Mouse (Mus musculus) limb, embryonic 12.5 days (tissue): Measurements from ENCODE around the gene Rnpc3. TPM values are rescaled to one million over a fixed set of nuclear protein-coding genes. Genes with fewer than 3 reads are reported as not detected.
"Not testable (repeated sequence)": the region's sequence is repeated elsewhere in the genome, so short reads cannot be mapped to it uniquely, and the experiment has no call there.

ENCODE experiments used
- ATAC-seq: fragments of 200-750 bp; cut with Nextera tagmentation; 2 replicates; pipeline ENCODE4 v1.8.0; 2017; ENCODE audit warnings: low read depth, moderate TSS enrichment; ENCODE audit not compliant: insufficient number of reproducible peaks, insufficient read depth, low FRiP score, low TSS enrichment
- H3K27ac ChIP-seq: fragments of 300-500 bp; sonication (generic); 2 replicates; pipeline ENCODE4 v1.5.1; 2016; ENCODE audit warnings: mild to moderate bottlenecking, moderate library complexity
- H3K27me3 ChIP-seq: fragments of 300-500 bp; sonication (generic); 2 replicates; pipeline ENCODE4 v1.6.1; 2016; ENCODE audit warnings: mild to moderate bottlenecking, moderate library complexity
- H3K36me3 ChIP-seq: fragments of 300-500 bp; sonication (generic); 2 replicates; pipeline ENCODE4 v1.6.1; 2016; ENCODE audit warnings: mild to moderate bottlenecking, moderate library complexity
- H3K4me1 ChIP-seq: fragments of 300-500 bp; sonication (generic); replicated peaks from 2 replicates; pipeline ENCODE4 v1.6.1; 2016
- H3K4me2 ChIP-seq: fragments of 300-500 bp; sonication (generic); 2 replicates; pipeline ENCODE4 v1.6.1; 2016; ENCODE audit warnings: mild to moderate bottlenecking, moderate library complexity
- H3K4me3 ChIP-seq: fragments of 300-500 bp; sonication (generic); replicated peaks from 2 replicates; pipeline ENCODE4 v1.5.1; 2016; ENCODE audit warnings: mild to moderate bottlenecking
- H3K9ac ChIP-seq: fragments of 300-500 bp; sonication (generic); replicated peaks from 2 replicates; pipeline ENCODE4 v1.6.1; 2016; ENCODE audit warnings: mild to moderate bottlenecking, moderate library complexity
- H3K9me3 ChIP-seq: fragments of 300-500 bp; sonication (generic); 2 replicates; pipeline ENCODE4 v1.6.1; 2016; ENCODE audit warnings: mild to moderate bottlenecking, moderate library complexity
- WGBS: fragments of 180-500 bp; shearing (Covaris S2); methylation state at CpG from one replicate; pipeline ENCODE4 v1.1.7; 2016; 5-methylcytosine and 5-hydroxymethylcytosine counted together
- polyA plus RNA-seq: library from polyadenylated mRNA; unstranded; fragments of >200 nt; fragmentation: Nextera tagmentation; extraction: Ambion mirVana; gene quantifications from 2 replicates; pipeline ENCODE4 v1.2.1, GENCODE M21; 2016

Rnpc3 gene
- polyA plus RNA-seq = 42.2 and 46.3 TPM in 2 replicates

DNA sequence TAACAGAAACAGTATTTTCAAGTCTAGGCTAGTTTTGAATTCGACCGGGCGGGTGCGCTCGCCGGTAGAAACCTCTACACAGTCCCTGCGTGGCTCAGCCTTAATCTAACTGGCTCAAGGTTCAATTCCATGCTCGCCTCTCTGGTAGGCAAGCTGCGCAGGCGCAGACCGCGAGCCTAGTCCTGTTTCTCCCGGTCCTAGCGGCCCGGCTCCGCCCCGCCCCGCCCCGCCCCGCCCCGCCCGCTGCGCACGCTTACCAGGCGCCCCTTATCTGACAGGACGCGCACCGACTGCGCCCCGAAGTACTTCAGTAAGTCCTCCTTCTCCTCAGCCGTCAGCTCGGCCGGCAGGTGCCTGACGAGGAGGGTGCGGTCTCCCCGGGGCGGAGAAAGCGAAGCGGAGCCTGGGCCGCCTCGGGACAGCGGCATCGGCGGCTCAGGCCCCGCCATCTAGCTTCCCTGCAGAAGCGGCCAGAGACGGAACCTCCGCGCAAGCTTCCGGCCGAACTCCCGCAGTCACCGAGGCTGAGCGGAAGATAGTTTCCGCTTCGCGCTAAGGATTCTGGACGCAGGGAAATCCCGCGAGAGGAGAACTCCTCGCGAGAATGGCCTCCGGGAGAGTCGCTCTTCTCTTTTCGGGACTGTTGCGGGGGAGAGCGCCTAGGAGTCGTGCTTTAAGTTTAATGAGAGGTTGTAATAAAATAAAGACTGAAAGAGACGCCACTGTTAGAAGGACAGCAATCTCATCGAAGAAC, at the start of gene Rnpc3:
Rnpc3 (minus strand) TSS at position 544 of the 754 bp plus-strand sequence.
- ATAC-seq = peak; percentile 97
- Histone ChIP-seq H3K36me3 (peaks cover 11% of the 10 kb centered on the region), H3K27me3 (no peaks in the 10 kb centered on the region), H3K4me1 (peaks cover 6% of the 10 kb centered on the region), H3K9me3 (no peaks in the 10 kb centered on the region), H3K4me2 (peak within 1 kb of the TSS; percentile 68), H3K9ac (peak within 1 kb of the TSS; percentile 86), H3K4me3 (peak within 1 kb of the TSS; percentile 71), H3K27ac (peak within 1 kb of the TSS; percentile 100)
- under 1% methylated on average over 61 of the region's 70 CpGs for WGBS

DNA sequence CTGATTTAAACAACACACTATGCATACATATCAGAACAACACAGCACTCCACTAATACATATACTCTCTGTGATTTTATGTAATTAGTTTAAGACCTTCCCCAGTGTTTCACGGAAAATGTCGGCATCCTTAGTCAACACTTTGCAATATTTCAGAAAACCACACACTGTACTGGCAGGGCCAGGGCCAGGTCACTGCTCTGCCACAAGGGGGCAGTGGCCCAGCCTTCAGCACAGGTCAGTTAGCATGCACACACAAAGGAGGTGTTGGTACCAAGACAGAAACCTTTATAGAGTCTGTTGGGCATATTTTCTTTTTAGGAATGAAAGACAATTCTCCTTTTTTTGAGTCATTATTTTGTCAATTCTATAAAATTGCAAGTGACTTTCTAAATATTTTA, 27.0 kb upstream of the Rnpc3 start:
- Histone ChIP-seq H3K36me3 (no peaks in the 10 kb centered on the region), H3K4me1 (no peaks in the 10 kb centered on the region), H3K4me2 (no peak overlapping the region), H3K9me3 (no peaks in the 10 kb centered on the region), H3K9ac (no peak overlapping the region), H3K27me3 (no peaks in the 10 kb centered on the region), H3K27ac (no peak overlapping the region), H3K4me3 (no peak overlapping the region)
- ATAC-seq = 0 out of 2 replicates have a peak, but pooled peaks have one; percentile 57
- 66% methylated on average over 2 of the region's 2 CpGs for WGBS

DNA sequence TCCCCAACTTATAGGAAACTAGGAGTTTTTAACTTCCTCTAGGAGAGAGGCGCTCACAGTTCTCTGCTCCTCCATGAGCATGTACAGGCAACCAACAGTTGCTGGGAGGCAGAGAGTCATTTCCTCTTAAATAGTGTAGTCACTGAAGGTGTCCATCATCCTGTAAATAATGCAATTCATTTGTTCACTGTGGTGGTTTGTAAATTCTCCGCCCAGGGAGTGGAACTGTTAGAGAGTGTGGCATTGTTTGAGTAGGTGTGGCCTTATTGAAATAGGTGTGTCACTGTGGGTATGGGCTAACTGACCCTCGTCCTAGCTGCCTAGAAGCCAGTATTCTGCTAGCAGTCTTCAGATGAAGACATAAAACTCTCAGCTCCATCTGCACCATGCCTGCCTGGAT, 24.4 kb upstream of the Rnpc3 start:
- no peak overlapping the region for H3K27ac ChIP-seq
- H3K4me1 ChIP-seq = no peaks in the 10 kb centered on the region
- ATAC-seq = no peak
- no peaks in the 10 kb centered on the region for H3K9me3 ChIP-seq
- H3K4me2 ChIP-seq = no peak overlapping the region
- H3K4me3 ChIP-seq = no peak overlapping the region
- no peak overlapping the region for H3K9ac ChIP-seq
- WGBS = 81% methylated on average over 3 of the region's 3 CpGs
- H3K27me3 ChIP-seq = no peaks in the 10 kb centered on the region
- no peaks in the 10 kb centered on the region for H3K36me3 ChIP-seq

DNA sequence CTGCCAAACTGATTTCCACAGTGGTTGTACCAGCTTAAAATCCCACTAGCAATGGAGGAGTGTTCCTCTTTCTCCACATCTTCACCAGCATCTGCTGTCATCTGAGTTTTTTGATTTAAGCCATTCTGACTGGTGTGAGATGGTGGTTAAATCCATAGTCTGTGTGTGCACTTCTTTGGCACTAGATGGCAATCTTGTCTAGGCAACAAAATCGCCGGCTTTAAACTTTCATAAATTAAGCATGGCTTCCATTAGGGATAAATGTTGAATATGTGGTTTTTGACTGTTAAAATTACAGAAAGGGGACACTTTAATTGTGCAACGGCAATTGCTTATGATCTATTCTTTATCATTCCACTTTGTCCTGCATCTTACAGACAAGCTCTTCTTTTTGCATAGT, 21.4 kb upstream of the Rnpc3 start:
- not testable (repeated sequence) for H3K27ac ChIP-seq, H3K36me3 ChIP-seq, H3K9me3 ChIP-seq, H3K4me2 ChIP-seq, H3K9ac ChIP-seq, H3K4me3 ChIP-seq, H3K4me1 ChIP-seq, ATAC-seq, H3K27me3 ChIP-seq
- 46% methylated on average over 3 of the region's 3 CpGs for WGBS

DNA sequence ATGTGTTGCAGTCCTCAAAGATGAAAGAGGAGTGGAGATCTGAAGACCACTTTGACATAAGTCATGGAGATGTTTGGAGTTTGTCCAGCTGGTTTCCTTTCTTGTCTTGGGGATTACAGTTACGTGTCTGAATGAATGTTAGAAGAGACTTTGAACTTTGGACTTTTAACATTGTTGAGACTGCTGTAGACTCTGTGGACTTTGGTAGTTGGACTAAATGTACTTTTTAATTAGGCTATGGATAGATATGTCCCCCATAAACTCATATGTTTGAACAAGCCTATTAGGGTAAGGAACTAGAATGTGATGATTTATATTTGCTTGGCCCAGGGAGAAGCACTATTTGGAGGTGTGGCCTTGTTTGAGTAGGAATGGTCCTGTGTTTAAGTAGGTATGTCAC, 9.6 kb upstream of the Rnpc3 start:
- H3K36me3 ChIP-seq = no peaks in the 10 kb centered on the region
- H3K4me3 ChIP-seq = no peak overlapping the region
- no peak overlapping the region for H3K4me2 ChIP-seq
- H3K27me3 ChIP-seq = no peaks in the 10 kb centered on the region
- no peak overlapping the region for H3K9ac ChIP-seq
- no peaks in the 10 kb centered on the region for H3K9me3 ChIP-seq
- no peak overlapping the region for H3K27ac ChIP-seq
- 97% methylated on average over 1 of the region's 1 CpGs for WGBS
- H3K4me1 ChIP-seq = no peaks in the 10 kb centered on the region
- ATAC-seq = no peak

DNA sequence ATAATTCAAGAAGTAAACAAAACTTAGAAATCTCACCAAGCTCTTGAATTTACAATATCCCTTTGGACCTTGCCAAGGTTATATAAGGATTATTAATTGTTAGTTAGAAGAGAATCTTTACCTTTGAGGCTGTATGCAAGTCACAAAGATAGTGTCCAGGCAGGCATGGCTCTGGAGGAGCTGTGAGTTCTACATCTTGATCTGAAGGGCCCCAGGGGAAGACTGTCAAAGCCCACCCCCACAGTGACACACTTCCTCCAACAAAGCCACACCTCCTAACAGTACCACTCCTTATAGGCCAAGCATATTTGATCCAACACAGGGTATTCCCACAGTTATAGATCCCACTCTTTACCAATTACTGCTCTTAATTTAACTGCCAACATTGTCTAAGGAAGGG, 4.3 kb upstream of the Rnpc3 start:
- Histone ChIP-seq H3K9me3 (no peaks in the 10 kb centered on the region), H3K27me3 (no peaks in the 10 kb centered on the region), H3K4me2 (no peak overlapping the region), H3K4me3 (no peak overlapping the region), H3K27ac (no peak overlapping the region), H3K36me3 (no peaks in the 10 kb centered on the region), H3K9ac (no peak overlapping the region), H3K4me1 (peaks cover 6% of the 10 kb centered on the region; the same call in 1 of the 2 replicates)
- no peak for ATAC-seq

DNA sequence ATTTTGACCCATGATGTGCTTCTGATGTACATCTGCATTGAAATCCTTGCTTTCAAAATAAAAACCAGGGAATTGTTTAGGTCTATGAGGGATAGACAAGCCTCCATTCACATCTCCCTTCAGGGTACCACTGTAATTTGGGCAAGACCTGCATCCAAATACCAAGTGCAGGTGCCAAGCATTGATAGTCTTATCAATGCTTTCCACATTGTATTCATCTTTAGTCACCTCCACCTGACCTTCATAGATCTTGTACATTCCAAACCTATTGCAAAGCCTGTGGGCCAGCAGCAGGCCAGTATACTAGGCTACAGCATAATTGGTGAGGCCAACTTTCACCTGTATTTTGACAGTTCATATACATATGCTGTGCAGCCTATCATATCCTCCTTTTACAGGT, 1.7 kb upstream of the Rnpc3 start:
- ATAC-seq = no peak
- Histone ChIP-seq H3K4me2 (peak overlapping the region; percentile 68; the same call in 1 of the 2 replicates), H3K36me3 (peaks cover 6% of the 10 kb centered on the region; the same call in 1 of the 2 replicates), H3K27ac (no peak overlapping the region), H3K4me1 (peaks cover 6% of the 10 kb centered on the region), H3K9me3 (no peaks in the 10 kb centered on the region), H3K9ac (no peak overlapping the region), H3K27me3 (no peaks in the 10 kb centered on the region), H3K4me3 (no peak overlapping the region)

DNA sequence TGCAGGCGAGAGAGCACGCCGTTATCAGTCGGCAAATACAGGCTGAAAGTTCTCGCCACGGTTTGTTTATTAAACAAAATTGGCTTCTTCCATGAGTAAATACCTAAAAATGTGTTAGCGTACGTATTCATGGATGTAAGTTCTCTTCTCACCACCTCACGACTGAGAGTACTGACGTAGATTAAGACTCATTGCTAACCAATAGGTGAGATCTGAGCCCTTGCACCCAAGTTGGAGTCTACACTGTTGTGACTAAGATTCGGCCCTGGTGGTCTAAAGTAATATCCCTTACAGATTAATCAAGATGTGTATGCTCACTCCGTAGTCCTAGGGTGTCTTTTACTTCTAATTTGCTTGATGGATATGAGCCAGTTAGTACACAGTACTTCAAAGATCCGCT, 615 bp upstream of the Rnpc3 start:
- Histone ChIP-seq H3K4me1 (peaks cover 6% of the 10 kb centered on the region), H3K4me3 (peak overlapping the region; percentile 71), H3K4me2 (peak overlapping the region; percentile 68), H3K36me3 (peaks cover 11% of the 10 kb centered on the region), H3K27ac (peak overlapping the region; percentile 100), H3K27me3 (no peaks in the 10 kb centered on the region), H3K9me3 (no peaks in the 10 kb centered on the region), H3K9ac (peak overlapping the region; percentile 86)
- no peak for ATAC-seq
- 19% methylated on average over 13 of the region's 13 CpGs for WGBS

DNA sequence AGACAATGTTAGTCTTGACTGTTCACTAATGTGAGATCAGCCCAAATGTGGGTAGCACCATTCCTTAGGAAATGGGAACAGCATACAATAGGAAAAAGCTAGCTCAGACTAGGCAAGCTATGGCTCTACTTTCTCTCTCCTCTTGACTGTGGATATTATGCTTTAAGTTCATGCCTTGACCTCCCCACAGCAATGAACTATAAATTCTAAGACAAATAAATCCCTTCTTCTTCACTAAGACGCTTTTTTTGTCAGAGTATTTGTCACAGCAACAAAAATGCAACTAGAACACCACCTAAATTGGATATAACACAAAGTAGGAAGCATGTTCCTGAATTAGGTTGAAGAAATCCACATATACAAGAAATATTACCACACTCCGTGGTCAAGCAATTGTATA, 23.4 kb downstream of the Rnpc3 start, which contains the start of gene Amy1:
Amy1 (minus strand) TSS at position 101 of the 400 bp plus-strand sequence.
- Histone ChIP-seq H3K27me3 (no peaks in the 10 kb centered on the region), H3K4me2 (no peak within 1 kb of the TSS), H3K9me3 (no peaks in the 10 kb centered on the region), H3K9ac (no peak within 1 kb of the TSS), H3K4me3 (no peak within 1 kb of the TSS), H3K4me1 (no peaks in the 10 kb centered on the region), H3K27ac (no peak within 1 kb of the TSS), H3K36me3 (peaks cover 37% of the 10 kb centered on the region)
- WGBS = 96% methylated on average over 2 of the region's 2 CpGs
- ATAC-seq = no peak

DNA sequence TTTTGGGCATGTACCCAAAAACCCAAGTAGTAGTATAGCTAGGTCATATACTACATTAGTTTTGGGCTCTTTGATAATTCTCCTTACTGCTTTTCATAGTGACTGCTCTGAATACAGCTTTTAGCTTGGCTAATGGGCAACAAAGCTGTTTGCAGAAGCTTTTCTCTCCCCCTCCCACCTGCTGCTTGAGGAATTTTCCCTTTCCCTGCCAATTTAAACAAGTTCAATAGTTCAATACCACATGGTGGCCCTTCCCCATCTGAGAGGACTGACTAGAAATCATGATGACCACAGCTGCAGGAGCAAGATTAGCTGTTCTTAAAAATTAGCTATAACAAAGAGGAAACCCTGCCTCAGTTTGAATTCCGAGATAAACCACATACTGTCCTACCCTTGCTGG, 39.1 kb downstream of the Rnpc3 start:
- H3K4me2 ChIP-seq = no peak overlapping the region
- no peaks in the 10 kb centered on the region for H3K27me3 ChIP-seq
- ATAC-seq = no peak
- H3K9me3 ChIP-seq = no peaks in the 10 kb centered on the region
- H3K27ac ChIP-seq = no peak overlapping the region
- H3K9ac ChIP-seq = no peak overlapping the region
- WGBS = 74% methylated on average over 1 of the region's 1 CpGs
- H3K36me3 ChIP-seq = peaks cover 4% of the 10 kb centered on the region
- H3K4me3 ChIP-seq = no peak overlapping the region
- H3K4me1 ChIP-seq = no peaks in the 10 kb centered on the region

DNA sequence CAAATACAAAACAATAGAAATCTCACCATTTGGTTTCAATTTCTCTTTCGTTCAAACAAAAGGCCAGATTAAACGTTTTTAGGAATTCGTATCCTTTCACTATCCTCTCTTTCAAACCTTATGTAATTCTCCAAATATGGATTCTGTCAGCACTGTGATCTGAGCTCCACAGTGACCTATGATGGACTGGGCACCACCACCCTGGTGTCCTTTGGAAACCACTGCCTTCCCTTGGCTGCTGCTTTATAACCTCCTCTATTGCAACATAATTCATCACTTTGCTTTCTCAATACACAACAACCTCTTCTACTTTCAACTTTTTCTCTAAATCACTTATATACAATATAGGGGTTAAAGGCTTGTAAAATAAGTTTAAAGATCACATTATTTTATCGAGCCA, 55.4 kb downstream of the Rnpc3 start:
- H3K4me1 ChIP-seq = no peaks in the 10 kb centered on the region
- no peak overlapping the region for H3K4me2 ChIP-seq
- no peaks in the 10 kb centered on the region for H3K36me3 ChIP-seq
- H3K27ac ChIP-seq = no peak overlapping the region
- H3K9me3 ChIP-seq = no peaks in the 10 kb centered on the region
- no peaks in the 10 kb centered on the region for H3K27me3 ChIP-seq
- H3K9ac ChIP-seq = no peak overlapping the region
- WGBS = 80% methylated on average over 4 of the region's 4 CpGs
- no peak overlapping the region for H3K4me3 ChIP-seq
- ATAC-seq = no peak

DNA sequence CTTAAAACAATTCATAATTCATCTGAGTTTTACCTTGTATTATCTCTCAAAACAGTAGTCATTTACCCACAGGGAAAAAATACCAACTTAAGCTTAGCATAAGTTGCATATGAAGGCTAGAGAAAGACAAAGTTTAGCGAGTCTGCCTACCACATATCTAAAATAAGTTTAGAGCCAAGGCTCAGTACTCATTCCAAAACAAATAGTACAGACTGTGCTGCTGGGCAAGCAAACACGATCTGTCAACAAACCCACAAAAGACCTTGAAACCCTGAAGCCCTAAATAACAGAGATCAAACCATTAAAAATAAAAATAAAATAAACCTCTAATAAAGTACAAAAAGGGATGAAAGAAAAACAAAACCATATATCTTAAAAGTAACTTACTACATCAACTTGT, 55.8 kb downstream of the Rnpc3 start:
- no peaks in the 10 kb centered on the region for H3K36me3 ChIP-seq
- H3K9ac ChIP-seq = no peak overlapping the region
- H3K4me3 ChIP-seq = no peak overlapping the region
- no peak overlapping the region for H3K4me2 ChIP-seq
- no peaks in the 10 kb centered on the region for H3K27me3 ChIP-seq
- no peak overlapping the region for H3K27ac ChIP-seq
- WGBS = 83% methylated on average over 2 of the region's 2 CpGs
- ATAC-seq = no peak
- H3K9me3 ChIP-seq = no peaks in the 10 kb centered on the region
- no peaks in the 10 kb centered on the region for H3K4me1 ChIP-seq
